Mouse (Mus musculus): ENCODE data around the gene Nt5c.

GRCm38 (mm10) chr11:115453306-115453705 lies 38.4 kb downstream of the Nt5c start:
- TF ChIP-seq CTCF (IDR thresholded peaks at IDR 0.05; ENCODE audit: borderline replicate concordance, control insufficient read depth, extremely low read depth, insufficient read depth, low read length, poor library complexity) = 0 out of 2 replicates have a peak, but pooled peaks have one; percentile 33
- no peak for TF ChIP-seq POLR2A (IDR thresholded peaks at IDR 0.05; ENCODE audit: control insufficient read depth, extremely low read depth, insufficient read depth, low read length, poor library complexity)
